Mouse (Mus musculus) megakaryocyte, embryonic 14.5 days (primary cell): ENCODE measurements at regions not wholly inside any gene's neighbourhood (a gene's known extent, or its start where the extent isn't known, plus 50 kb on each side); places are given as distances from the start of the nearest gene placed in this dataset.

Experiments
- FLI1 ChIP-seq: IDR thresholded peaks from 2 replicates; pipeline ENCODE4 v1.6.1; 2012; ENCODE audit warnings: low read length, inconsistent platforms, mixed read lengths
- GATA1 ChIP-seq: IDR thresholded peaks from 3 replicates; pipeline ENCODE4 v1.6.1; 2012; ENCODE audit warnings: mixed read lengths, low read length, inconsistent platforms, borderline replicate concordance

- TF ChIP-seq GATA1 (no peak), FLI1 (no peak)
These were observed 1216.4 kb upstream of the A1bg start for GRCm38 (mm10) chr15:62139192-62139591.
